Mouse (Mus musculus): ENCODE measurements at regions not wholly inside any gene's neighbourhood (a gene's known extent, or its start where the extent isn't known, plus 50 kb on each side); places are given as distances from the start of the nearest gene placed in this dataset.
"Not testable (repeated sequence)": the region's sequence is repeated elsewhere in the genome, so short reads cannot be mapped to it uniquely, and the experiment has no call there.

GRCm38 (mm10) chr5:134848981-134849380, 57.6 kb downstream of the Tmem270 start:
- no peaks in the 10 kb centered on the region for H3K36me3 ChIP-seq (ENCODE audit: control insufficient read depth, insufficient read depth, low read length, poor library complexity, severe bottlenecking)
- TF ChIP-seq CTCF (IDR thresholded peaks at IDR 0.05; ENCODE audit: low read depth, low read length) = no peak
- no peak for TF ChIP-seq EP300 (IDR thresholded peaks at IDR 0.05; ENCODE audit: insufficient read depth, low read depth, low read length)
- no peak for TF ChIP-seq POLR2A (IDR thresholded peaks at IDR 0.05; ENCODE audit: insufficient read depth, low read length)
- H3K27me3 ChIP-seq (ENCODE audit: control insufficient read depth, insufficient read depth, low read length, poor library complexity, severe bottlenecking) = no peaks in the 10 kb centered on the region
- H3K4me1 ChIP-seq (ENCODE audit: control insufficient read depth, insufficient read depth, low read length) = no peaks in the 10 kb centered on the region
- no peaks in the 10 kb centered on the region for H3K9me3 ChIP-seq (replicated peaks; ENCODE audit: control insufficient read depth, insufficient read depth, low read length, poor library complexity, severe bottlenecking)
- H3K9ac ChIP-seq (ENCODE audit: low read depth, poor library complexity, severe bottlenecking) = no peak overlapping the region
- H3K4me3 ChIP-seq (ENCODE audit: low read depth, low read length) = no peak overlapping the region
- H3K27ac ChIP-seq (ENCODE audit: insufficient read depth, low read length) = no peak overlapping the region

- no peaks in the 10 kb centered on the region for H3K4me1 ChIP-seq (ENCODE audit: control insufficient read depth, insufficient read depth, low read length)
- H3K27ac ChIP-seq (ENCODE audit: insufficient read depth, low read length) = no peak overlapping the region
- H3K4me3 ChIP-seq (ENCODE audit: low read depth, low read length) = no peak overlapping the region
- TF ChIP-seq CTCF (IDR thresholded peaks at IDR 0.05; ENCODE audit: low read depth, low read length) = no peak
- TF ChIP-seq POLR2A (IDR thresholded peaks at IDR 0.05; ENCODE audit: insufficient read depth, low read length) = no peak
- no peak for TF ChIP-seq EP300 (IDR thresholded peaks at IDR 0.05; ENCODE audit: insufficient read depth, low read depth, low read length)
- no peak overlapping the region for H3K9ac ChIP-seq (ENCODE audit: low read depth, poor library complexity, severe bottlenecking)
- H3K36me3 ChIP-seq (ENCODE audit: control insufficient read depth, insufficient read depth, low read length, poor library complexity, severe bottlenecking) = no peaks in the 10 kb centered on the region
- no peaks in the 10 kb centered on the region for H3K27me3 ChIP-seq (ENCODE audit: control insufficient read depth, insufficient read depth, low read length, poor library complexity, severe bottlenecking)
- H3K9me3 ChIP-seq (replicated peaks; ENCODE audit: control insufficient read depth, insufficient read depth, low read length, poor library complexity, severe bottlenecking) = no peaks in the 10 kb centered on the region
Observed at GRCm38 (mm10) chr5:134848571-134848970, 58.0 kb downstream of the Tmem270 start.

GRCm38 (mm10) chr5:134845416-134845815, 61.1 kb downstream of the Tmem270 start:
- no peaks in the 10 kb centered on the region for H3K4me1 ChIP-seq (ENCODE audit: control insufficient read depth, insufficient read depth, low read length)
- H3K27me3 ChIP-seq (ENCODE audit: control insufficient read depth, insufficient read depth, low read length, poor library complexity, severe bottlenecking) = no peaks in the 10 kb centered on the region
- H3K36me3 ChIP-seq (ENCODE audit: control insufficient read depth, insufficient read depth, low read length, poor library complexity, severe bottlenecking) = no peaks in the 10 kb centered on the region
- H3K27ac ChIP-seq (ENCODE audit: insufficient read depth, low read length) = no peak overlapping the region
- no peaks in the 10 kb centered on the region for H3K9me3 ChIP-seq (replicated peaks; ENCODE audit: control insufficient read depth, insufficient read depth, low read length, poor library complexity, severe bottlenecking)
- no peak overlapping the region for H3K9ac ChIP-seq (ENCODE audit: low read depth, poor library complexity, severe bottlenecking)
- TF ChIP-seq EP300 (IDR thresholded peaks at IDR 0.05; ENCODE audit: insufficient read depth, low read depth, low read length) = no peak
- no peak for TF ChIP-seq CTCF (IDR thresholded peaks at IDR 0.05; ENCODE audit: low read depth, low read length)
- TF ChIP-seq POLR2A (IDR thresholded peaks at IDR 0.05; ENCODE audit: insufficient read depth, low read length) = no peak
- no peak overlapping the region for H3K4me3 ChIP-seq (ENCODE audit: low read depth, low read length)

GRCm38 (mm10) chr5:134844216-134844615, 62.3 kb downstream of the Tmem270 start:
- not testable (repeated sequence) for H3K27me3 ChIP-seq (ENCODE audit: control insufficient read depth, insufficient read depth, low read length, poor library complexity, severe bottlenecking); H3K9ac ChIP-seq (ENCODE audit: low read depth, poor library complexity, severe bottlenecking); H3K4me1 ChIP-seq (ENCODE audit: control insufficient read depth, insufficient read depth, low read length); H3K9me3 ChIP-seq (replicated peaks; ENCODE audit: control insufficient read depth, insufficient read depth, low read length, poor library complexity, severe bottlenecking); H3K4me3 ChIP-seq (ENCODE audit: low read depth, low read length); H3K36me3 ChIP-seq (ENCODE audit: control insufficient read depth, insufficient read depth, low read length, poor library complexity, severe bottlenecking); H3K27ac ChIP-seq (ENCODE audit: insufficient read depth, low read length)

GRCm38 (mm10) chr5:134841205-134841980, 65.1 kb downstream of the Tmem270 start:
- H3K9me3 ChIP-seq (replicated peaks; ENCODE audit: control insufficient read depth, insufficient read depth, low read length, poor library complexity, severe bottlenecking) = no peaks in the 10 kb centered on the region
- TF ChIP-seq EP300 (IDR thresholded peaks at IDR 0.05; ENCODE audit: insufficient read depth, low read depth, low read length) = no peak
- no peak for TF ChIP-seq CTCF (IDR thresholded peaks at IDR 0.05; ENCODE audit: low read depth, low read length)
- no peak for TF ChIP-seq POLR2A (IDR thresholded peaks at IDR 0.05; ENCODE audit: insufficient read depth, low read length)

GRCm38 (mm10) chr5:134836489-134836888, 70.0 kb downstream of the Tmem270 start:
- Histone ChIP-seq H3K36me3 (ENCODE audit: control insufficient read depth, insufficient read depth, low read length, poor library complexity, severe bottlenecking) (no peaks in the 10 kb centered on the region), H3K9ac (ENCODE audit: low read depth, poor library complexity, severe bottlenecking) (no peak overlapping the region), H3K4me3 (ENCODE audit: low read depth, low read length) (no peak overlapping the region), H3K27ac (ENCODE audit: insufficient read depth, low read length) (no peak overlapping the region), H3K27me3 (ENCODE audit: control insufficient read depth, insufficient read depth, low read length, poor library complexity, severe bottlenecking) (no peaks in the 10 kb centered on the region), H3K4me1 (ENCODE audit: control insufficient read depth, insufficient read depth, low read length) (peaks cover under 1% of the 10 kb centered on the region), H3K9me3 (replicated peaks; ENCODE audit: control insufficient read depth, insufficient read depth, low read length, poor library complexity, severe bottlenecking) (no peaks in the 10 kb centered on the region)
- TF ChIP-seq CTCF (IDR thresholded peaks at IDR 0.05; ENCODE audit: low read depth, low read length) = no peak

More at GRCm38 (mm10) chr5:134841205-134841980, 65.1 kb downstream of the Tmem270 start:
- H3K27ac ChIP-seq (ENCODE audit: insufficient read depth, low read length) = no peak overlapping the region
- H3K9ac ChIP-seq (ENCODE audit: low read depth, poor library complexity, severe bottlenecking) = no peak overlapping the region
- H3K27me3 ChIP-seq (ENCODE audit: control insufficient read depth, insufficient read depth, low read length, poor library complexity, severe bottlenecking) = no peaks in the 10 kb centered on the region
- no peaks in the 10 kb centered on the region for H3K36me3 ChIP-seq (ENCODE audit: control insufficient read depth, insufficient read depth, low read length, poor library complexity, severe bottlenecking)
- H3K4me1 ChIP-seq (ENCODE audit: control insufficient read depth, insufficient read depth, low read length) = no peaks in the 10 kb centered on the region
- no peak overlapping the region for H3K4me3 ChIP-seq (ENCODE audit: low read depth, low read length)
